Mouse (Mus musculus) liver, adult 2 months (tissue): ENCODE measurements around the gene Gucy2g.

Experiments used
- CTCF ChIP-seq: fragments of 200-500 bp; IDR thresholded peaks from 2 replicates; pipeline ENCODE4 v1.5.1; 2011; ENCODE audit warnings: low read depth, low read length, control low read depth
- POLR2A ChIP-seq: fragments of 200-500 bp; IDR thresholded peaks from 2 replicates; pipeline ENCODE4 v1.6.1; 2011; ENCODE audit warnings: low read length, control low read depth; ENCODE audit not compliant: insufficient read depth; ENCODE audit errors: extremely low read depth

- no peak for TF ChIP-seq POLR2A
- no peak for TF ChIP-seq CTCF
Observed at GRCm38 (mm10) chr19:55185074-55185473, 56.0 kb downstream of the Gucy2g start.
